Mouse (Mus musculus): ENCODE data around the gene Cenpm.
"Not testable (repeated sequence)": the region's sequence is repeated elsewhere in the genome, so short reads cannot be mapped to it uniquely, and the experiment has no call there.

The Cenpm gene

DNA sequence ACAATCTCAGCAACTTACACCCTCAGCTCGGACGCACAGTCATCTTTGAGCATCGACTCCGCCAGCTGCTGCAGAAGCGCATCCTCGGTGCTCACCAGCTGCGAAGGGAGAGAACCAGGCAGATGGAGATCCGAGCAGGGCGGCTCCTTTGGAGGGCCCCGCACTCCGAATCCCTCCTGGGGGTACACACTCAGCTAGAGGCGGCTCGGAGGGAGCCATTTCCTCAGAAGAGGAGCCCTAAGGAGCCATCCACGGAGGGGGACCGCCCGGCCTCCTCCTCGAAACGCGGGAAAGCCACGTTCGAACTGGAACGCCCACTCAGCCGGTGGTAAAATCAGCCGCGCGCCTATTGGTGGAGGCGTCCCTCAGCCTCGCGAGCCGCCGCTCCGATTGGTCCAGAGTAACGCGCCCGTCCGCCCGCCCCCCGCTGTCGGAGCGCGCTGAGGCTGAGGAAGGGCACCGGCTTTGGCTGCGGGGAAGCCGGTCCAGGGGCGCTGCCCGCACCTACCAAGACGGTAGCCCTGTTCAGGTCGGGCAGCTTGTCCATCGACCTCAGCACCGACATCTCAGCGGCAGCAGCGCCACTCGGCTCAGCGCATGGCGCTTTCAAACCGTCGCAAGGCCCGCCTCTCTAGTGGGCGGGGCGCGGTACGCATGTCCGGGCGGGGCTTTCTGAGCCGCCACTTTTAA is at the start of gene Cenpm:
Gene Cenpm (minus strand): TSS at position 634 of the 690 bp plus-strand sequence.
- DNase-seq = peak; percentile 94

DNA sequence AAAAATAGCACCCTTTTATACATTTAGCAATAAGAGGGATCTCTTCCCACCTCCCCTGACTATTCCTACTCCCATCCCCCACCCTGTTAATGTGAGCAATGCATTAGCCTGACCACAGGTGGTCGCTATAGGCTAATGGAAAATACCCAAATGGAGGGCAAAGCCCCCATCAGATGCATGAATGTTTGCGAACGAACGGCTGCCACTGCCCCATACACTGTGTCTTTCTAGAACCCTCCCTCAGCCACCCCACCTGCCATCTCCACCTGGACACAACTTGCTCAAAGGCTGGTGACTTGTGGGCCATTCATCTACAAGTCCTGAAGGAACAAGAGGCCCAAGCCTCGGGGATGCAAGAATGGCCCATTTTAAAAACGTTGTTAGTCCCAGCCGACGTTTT is 49.5 kb upstream of the Cenpm start:
- DNase-seq = no peak

DNA sequence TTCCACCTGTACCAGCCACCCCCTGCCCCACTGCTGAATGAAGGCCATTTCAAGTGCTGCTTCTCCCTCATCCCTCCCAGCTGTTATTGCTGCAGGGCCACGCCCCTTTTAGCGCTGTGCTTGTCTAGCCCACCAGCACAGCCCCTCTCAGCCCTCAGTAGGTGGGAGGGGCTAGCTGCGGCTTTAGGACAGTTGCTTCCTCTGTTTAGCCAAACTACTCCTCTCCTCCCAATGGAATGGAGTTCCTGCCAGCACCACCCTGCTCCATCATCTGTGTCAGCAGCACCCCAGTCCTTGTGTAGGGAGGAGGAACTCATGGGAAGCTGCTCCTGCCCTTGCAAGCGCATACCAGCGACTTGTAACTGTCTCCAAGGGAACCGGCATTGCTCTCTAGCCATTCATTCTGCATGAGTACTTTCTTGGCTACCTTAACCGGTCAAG is 48.7 kb upstream of the Cenpm start:
- DNase-seq = no peak

DNA sequence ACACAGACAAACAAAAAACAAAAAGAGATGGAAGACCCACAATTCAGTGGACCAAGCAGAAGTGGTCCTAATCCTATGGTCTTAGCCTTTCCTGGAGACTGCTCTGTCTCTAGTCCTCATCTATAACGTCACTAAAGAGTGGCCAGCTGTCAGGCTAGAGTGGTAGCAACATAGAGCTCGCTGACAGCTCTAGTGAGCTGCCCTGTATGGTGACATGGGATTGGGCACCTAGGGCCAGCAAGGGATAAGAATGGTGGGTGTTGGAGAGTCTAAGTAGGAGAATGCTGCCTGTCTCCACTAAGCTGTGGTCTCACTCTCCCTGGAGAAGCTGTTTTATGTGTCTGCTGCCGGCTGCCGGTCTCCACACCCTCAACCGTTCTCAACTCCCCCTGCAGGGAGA is 48.3 kb upstream of the Cenpm start:
- DNase-seq = no peak

DNA sequence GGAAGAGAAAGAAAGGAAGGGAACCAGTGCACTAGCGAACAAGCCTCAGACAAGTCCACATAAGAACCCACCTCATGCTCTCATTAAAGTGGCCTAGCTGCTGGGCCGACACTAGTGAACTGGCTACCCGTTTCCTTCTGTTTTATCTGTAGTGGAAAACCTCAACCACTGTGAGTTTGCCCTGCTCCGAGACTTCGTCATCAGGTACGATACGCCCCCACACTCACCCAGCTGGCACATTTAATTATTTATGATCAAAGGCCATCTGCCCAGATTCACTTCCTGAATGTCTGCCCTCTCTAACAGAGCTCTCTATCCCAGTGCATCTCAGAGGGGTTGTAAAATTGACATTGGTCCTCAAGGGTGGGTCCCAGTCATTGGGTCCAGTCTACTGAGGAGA is 45.7 kb upstream of the Cenpm start:
- DNase-seq = no peak

DNA sequence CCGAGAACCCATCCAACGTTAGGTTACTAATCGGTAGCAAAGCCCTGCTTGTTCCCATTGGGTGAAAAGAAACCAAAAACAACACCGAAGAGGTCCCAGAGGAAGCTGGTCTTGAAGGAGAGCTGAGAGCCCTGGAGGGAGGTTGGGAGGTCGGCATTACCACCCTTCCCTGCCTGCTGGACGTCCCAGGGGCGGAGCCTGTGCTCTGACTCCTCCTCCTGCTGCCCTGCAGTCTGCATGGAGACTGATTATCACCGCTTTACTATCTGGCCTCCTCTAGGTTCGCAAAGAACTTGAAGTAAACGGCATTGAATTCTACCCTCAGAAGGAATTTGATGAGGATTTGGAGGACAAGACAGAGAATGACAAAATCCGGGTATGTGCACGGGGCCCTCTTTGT is 41.6 kb upstream of the Cenpm start:
- DNase-seq = no peak

DNA sequence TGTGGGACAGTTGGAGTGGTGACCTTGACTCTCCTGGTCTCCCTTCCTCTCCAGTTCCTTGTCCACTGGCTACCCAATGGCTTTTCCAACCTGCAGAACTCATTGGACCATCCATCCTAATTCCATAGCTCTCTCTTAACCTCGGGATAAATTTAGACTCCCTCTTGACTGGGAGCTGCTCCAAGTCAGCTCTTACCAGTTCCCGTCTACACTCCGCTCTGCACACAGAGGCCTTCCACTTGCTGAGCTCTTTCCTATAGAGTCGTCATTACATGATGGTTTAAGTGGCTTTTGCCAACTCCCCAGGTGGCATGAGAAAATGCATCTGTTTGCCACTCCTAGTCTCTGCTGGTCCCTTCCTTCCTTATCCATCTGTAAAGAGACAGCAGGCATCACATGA is 36.1 kb upstream of the Cenpm start:
- no peak for DNase-seq

DNA sequence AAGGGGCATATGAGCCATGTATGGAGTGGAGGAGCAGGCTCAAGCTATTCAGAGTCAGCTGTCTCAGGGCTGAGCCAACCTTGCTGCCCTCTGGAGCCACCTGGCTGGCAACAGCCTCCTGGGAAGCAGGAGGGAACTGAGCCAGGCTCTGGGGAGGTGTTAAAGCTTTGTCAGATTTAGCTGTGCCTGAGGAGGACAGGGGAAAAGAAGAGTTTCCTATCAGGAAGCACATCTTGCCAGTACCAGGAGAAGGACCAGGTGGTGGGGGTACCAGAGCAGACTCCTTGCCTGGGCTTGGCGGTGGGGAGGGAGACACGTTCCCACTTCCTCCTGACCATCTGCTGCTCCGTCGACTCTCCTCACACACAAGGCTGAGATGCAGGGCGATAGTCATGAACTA is 33.0 kb upstream of the Cenpm start:
- no peak for DNase-seq

DNA sequence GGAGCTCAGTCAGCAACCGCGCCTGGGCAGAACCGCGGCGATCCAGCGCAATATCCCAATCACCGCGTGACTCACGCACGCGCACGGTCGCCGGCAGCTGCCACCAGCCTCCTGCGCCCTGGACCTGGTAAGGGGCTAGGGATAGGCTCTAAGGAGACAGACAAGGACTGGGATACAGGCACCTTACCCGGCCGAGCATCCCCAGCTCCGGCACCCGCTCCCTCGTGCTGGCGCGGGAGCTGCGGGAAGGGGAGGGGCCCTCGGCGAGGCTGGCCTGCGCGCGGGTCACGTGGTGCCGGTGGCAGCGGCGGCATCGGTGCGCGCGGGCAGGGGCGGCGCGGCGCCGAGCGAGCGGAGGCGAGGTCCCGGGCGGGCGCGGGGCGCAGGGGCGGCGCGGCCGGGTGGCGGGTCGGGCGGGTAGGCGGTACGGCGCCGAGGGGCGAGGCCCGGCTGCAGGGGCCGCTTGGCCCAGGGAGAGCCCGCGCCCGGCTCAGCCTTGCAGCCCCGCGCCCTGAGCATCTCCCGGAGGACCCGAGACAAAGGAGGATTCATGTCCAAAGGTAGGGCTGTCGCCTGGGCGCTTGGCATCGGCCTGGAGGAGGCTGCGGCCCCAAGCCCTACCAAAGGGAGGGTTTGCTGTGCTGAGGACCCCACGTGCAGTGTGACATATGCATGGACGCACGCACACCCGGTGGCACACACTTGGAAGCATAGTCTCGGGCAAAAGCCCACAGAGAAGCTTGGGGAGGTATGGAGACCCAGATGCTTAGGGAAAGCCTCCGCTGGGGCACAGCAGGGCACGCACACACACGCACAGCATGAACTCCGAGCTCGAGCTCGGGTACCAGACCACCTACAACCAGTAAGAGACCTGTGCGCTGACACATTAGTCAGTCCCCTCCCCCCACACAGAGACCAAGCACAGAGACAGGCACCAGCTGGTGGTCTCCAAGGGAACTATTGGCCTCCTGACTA is 30.7 kb upstream of the Cenpm start:
- peak; percentile 34 for DNase-seq

DNA sequence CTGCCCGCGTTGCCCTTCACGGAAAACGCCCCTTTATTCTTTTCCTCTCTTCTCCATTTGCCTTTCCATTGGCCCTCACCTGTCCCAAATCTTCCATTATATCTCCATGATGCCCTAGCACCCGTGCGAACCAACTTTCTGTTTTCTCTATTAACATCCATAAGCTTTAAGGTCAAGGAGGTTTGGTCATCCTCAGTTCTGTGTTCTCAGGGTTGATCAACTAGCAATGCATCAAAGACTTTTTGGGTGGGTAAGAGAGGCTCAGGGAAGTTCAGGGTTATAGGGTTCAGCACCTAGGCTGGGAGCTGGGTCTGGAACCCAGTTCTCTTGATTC is 30.0 kb upstream of the Cenpm start, which contains the start of gene Sept3:
Gene Sept3 (plus strand): TSS at position 301 of the 334 bp plus-strand sequence.
- DNase-seq = no peak

DNA sequence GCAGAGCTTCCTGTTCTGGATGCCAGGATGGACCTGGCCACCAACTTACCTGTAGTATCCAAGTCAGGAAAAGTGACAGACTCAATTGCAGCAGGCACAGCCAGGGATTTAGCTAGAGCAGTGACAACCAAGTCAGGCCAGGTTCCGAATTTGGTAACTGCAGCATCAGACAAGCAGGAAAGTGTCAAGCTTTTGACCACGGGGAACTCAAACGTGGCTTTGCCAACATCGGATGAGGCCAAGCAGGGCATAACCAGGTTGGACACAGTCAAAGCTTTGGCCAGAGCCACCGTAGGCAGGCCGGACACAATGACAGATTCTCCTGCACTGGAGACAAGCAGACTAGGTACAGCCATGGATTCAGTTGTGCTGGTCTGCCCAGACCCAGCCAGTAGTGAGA is 27.7 kb upstream of the Cenpm start:
- DNase-seq = no peak

DNA sequence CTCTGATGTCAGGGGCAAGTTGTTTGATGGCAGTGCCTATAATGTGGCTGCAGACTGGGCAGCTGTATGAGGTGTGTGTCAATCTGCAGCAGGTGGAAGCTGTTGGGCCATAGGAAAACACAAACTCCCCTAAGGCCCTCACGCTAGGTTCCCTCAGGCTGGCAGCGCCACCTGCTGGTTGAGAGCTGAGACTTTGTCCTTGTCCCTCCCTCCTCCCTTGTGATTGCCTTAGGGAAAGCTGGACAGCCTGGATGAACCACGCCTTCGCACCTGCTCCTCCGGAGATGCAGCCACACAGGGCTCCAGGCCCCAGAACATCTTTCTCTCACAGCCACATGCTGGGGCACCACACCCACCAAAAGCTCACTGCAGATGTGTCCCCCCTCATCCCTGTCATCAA is 26.7 kb upstream of the Cenpm start:
- DNase-seq = peak; percentile 62

DNA sequence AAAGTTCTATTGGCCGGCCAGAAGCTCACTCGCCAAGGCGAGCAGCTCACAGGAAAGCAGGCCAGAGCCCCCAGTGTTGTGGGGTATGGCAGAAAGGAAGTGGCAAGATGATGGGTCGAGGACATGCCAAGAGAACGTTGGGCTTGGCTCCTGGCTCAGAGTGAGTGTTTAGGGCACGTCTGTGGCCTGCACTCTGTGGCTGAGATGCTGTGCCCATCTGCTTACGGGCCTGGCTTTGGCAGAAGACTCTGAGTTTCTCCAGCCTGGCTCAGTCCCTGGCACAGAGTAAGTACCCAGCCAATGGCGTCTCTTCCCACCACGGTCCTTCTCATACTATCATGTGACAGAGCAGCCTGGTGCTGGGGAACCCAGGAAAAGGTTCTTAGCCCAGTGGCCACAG is 24.2 kb upstream of the Cenpm start:
- no peak for DNase-seq

DNA sequence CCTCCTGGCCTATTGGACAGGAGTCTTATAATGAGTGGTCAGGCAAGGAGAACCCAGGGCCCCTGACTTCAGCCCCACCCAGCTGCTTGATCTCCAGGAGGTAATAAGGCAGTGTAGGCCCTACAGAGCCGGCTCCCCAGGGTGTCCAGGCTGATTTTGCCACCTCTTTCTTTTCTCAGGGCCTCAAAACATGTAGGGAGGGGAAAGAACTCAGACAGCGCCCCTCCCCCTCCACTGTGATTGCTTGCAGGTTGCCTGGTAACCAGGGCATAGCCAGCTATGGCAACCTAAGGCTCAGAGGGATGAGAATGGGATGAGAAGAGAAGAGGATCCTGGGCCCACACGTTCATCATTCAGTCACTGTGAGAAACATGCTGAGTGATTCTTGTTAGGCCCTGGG is 23.6 kb upstream of the Cenpm start:
- DNase-seq = no peak

DNA sequence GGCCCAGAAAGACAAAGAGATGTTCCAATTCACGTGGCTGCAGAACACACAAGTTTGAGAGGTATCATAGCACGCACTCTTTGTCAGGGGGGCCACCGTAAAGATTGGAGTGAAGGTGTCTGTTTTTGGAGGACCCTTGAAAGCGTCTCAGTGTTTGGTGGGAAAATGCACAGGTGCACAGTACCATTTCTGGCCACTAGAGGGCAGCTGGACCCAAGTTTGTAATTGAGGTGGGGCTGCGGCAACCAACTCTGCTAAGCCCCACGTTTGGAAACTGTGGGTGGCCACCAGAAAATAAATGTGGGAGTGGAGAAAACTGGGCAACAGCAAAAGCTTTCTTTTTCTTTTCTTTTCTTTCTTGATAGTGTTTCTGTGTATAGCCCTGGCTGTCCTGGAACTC is 21.8 kb upstream of the Cenpm start:
- peak; percentile 72 for DNase-seq

DNA sequence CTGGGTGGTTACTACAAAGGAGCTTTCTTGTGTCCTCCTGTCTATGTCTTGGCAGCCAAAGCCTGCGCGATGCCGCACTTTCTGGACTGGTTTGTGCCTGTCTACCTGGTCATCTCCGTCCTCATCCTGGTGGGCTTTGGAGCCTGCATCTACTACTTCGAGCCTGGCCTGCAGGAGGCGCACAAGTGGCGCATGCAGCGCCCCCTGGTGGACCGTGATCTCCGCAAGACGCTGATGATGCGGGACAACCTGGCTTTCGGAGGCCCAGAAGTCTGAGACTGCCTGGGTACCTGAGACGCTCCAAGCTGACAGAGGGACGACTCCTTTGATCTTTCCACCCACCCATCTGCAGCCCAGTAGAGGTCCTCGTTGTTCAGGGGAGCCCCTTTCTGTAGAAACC is 15.0 kb upstream of the Cenpm start:
- DNase-seq = peak; percentile 84

DNA sequence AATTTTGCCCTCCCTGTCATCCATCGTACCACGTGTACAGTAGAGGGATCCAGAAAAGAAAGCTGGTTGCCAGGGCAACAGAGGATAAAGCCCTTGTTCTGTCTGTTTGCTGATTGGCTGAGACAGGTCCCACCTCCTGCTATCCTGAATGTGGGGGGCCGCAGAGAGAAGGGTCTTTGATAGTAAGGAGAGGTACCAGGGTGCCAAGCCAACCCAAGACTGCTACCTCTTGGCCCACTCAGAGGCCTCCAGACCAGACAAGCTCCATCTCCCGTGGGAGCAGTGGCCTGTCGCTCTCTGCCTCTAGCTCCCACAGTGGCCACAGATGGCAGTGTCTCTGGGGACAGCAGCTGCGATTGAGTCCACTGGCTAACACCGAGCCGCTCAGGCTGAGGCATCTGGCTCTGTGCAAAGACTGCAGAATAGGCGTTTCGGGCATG is 11.4 kb upstream of the Cenpm start:
- DNase-seq = no peak

DNA sequence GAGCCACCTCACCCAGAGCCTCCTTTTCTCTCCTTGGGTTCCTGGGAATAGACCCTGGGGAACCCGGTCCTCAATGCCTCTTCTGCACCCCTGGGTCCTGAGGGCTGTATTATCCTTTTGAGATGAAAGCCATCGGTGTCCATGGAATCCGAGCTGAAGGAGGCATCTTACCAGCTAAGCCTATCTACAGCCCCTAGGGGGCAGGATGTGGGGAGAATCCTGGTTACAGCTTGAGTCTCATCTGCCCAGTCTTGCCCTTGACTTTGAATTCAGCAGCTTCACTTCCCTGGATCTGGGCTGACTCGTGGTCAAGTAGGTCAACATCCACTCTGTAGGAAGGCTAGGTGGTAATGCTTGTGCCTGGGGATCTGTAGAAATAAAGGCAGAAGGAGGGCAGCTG is 10.7 kb upstream of the Cenpm start:
- DNase-seq = no peak

DNA sequence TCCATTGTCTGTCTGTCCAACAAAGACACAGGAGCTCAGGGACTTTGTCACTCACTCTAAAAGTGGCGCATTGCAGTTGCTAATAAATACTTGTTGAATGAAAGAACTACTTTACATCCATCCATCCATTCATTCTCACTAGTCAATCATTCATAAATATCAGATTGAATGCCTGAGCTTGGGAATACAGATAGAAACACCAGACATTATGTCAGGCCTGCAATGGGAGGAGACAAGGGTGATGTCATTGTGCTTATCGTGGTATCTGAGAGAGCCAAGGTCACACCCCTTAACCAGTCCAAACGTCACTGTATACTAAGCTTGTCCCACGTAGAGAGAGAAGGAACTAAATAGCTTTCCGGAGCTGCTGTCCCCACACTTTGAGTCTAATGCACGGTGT is 7.5 kb upstream of the Cenpm start, which contains the start of gene 1500009C09Rik:
Gene 1500009C09Rik (plus strand): TSS at position 301 of the 400 bp plus-strand sequence.
- DNase-seq = no peak

DNA sequence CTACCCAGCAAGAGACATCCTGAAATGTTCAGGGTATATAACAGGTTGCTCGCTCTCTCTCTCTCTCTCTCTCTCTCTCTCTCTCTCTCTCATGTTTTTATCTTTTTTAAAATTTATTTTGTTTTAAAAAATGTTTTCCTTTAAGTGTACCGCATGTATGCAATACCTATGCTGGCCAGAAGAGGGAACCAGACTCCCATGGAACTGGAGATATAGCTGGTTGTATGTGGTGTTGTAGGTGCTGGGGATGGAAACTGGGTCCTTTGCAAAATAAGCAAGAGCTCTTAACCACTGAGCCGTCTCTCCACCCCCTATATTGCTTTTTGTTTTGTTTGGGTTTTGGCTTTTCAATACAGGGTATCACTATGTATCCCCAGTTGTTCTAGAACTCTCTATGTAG is 7.0 kb upstream of the Cenpm start:
- no peak for DNase-seq

DNA sequence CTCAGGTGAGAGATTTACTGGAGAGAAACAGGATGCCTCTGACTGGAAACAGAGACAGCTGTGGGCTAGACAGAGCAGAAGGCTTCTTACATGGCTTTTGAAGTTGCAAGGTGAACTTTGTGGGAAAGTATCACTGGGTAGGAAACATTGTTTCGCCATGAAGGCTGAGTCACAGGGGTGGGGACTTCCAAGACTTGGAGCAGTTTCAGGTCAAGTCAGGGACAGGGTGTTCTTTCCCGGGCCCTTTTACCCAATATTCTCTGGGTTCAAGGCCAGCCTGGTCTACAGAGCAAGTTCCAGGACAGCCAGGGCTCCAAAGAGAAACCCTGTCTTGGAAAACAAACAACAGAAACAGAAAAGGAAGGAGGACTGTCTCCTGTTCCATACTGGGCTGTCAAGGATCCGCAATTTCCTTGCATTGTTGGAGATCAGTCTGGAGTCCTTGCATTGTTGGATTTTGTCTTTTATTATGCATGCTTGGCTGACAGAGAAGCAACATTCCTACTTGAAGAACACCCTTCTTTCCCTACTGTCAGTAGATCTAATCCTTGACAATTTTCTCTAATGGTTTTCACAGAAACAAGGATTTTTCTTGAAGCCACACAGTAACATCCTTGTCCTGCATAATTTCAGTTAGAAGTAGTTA is 2.7 kb upstream of the Cenpm start:
- no peak for DNase-seq

DNA sequence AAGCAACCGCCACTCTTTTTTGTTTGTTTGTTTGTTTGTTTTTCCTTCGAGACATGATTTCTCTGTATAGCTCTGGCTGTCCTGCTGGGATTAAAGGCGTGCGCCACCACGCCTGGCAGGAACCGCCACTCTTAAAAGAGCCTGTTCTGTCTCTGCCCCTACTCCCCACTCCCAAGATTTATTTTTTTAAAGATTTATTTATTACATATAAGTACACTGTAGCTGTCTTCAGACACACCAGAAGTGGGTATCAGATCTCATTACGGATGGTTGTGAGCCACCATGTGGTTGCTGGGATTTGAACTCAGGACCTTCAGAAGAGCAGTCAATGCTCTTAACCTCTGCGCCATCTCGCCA is 235 bp upstream of the Cenpm start:
- not testable (repeated sequence) for DNase-seq

DNA sequence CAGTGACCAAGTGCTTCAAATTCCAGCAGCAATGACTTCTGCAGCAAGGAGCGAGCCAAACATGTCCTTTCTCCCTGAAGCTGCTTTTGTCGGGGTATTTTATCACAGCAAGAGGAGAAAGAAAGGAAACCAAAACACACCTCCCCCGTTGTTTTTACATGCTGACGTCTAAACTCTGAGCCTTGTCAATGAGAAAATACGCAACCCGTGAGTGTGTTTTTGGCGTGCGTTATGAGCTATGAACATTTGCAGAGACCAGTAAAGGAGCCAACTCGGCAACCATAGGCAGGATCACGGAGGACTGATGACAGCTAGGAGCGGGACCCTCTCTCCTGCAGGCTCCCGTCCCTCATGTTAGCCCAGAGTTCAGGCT is 820 bp downstream of the Cenpm start:
- DNase-seq = no peak

DNA sequence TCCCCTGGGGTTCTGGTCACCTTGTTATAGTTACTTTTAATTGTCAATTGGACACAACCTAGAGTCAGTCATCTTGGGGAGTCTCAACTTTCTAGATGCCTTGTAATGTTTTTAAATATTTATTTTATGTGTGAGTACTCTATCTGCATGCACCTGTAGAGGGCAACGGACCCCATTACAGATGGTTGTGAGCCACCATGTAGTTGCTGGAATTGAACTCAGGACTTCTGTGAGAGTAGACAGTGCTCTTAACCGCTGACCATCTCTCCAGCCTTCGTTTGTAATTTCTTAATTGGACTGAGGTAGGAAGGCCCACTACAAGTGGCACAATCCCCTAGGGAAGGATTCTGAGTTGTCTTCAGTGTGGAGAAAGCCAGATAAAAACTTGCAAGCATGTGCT is 1.2 kb downstream of the Cenpm start:
- no peak for DNase-seq

Measured in thymus, postnatal 14 days (tissue).